Mouse (Mus musculus): ENCODE measurements around the gene 4930453N24Rik. TPM values are rescaled to one million over a fixed set of nuclear protein-coding genes. Genes with fewer than 3 reads are reported as not detected.

Gene 4930453N24Rik
- total RNA-seq (2023), result 70.9 TPM

GRCm38 (mm10) chr16:64770521-64771430, at the start of gene 4930453N24Rik:
Gene 4930453N24Rik (minus strand): TSS chr16:64771161.

Other genes starting within 250 kb of the 4930453N24Rik start
- not detected for gene Csnka2ip, start 168.8 kb downstream of the 4930453N24Rik start, total RNA-seq (2023)
- gene Zfp654, start 80.5 kb upstream of the 4930453N24Rik start, total RNA-seq (2023), result 30.9 TPM
- gene Cggbp1, start 80.8 kb upstream of the 4930453N24Rik start, total RNA-seq (2023), result 126 TPM